Mouse (Mus musculus) spleen, adult 18-20 months (tissue): ENCODE results near the gene Kansl2.

Experiments used
- DNase-seq, 2 experiments: peaks; one replicate each; pipeline ENCODE4 v3.0.0; 2022; ENCODE audit warnings: mixed read lengths in 2 of 2

Gene Kansl2

DNA sequence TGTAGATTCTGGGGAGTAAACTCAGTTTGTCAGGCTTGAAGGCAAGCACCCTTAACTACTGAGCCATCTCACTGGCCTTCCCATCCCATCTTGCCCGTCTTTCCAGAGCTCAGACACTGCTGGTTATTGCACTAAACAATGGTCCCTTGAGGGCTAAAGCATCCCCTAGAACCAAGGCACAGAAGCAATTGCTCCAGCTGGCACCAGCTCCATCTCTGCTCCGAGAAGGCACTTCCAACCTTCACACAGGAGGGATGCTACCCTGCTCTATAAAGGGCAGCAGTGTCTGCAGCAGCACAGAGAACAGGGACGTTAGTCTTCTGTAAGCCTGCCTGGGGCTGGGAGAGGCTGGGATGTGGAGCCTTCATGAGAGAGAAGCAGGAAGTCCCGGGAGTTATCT is 42.0 kb downstream of the Kansl2 start, which contains the start of gene Olfr279:
TSS of gene Olfr279 (plus strand) at position 301 of the 400 bp plus-strand sequence.
- no peak for DNase-seq

DNA sequence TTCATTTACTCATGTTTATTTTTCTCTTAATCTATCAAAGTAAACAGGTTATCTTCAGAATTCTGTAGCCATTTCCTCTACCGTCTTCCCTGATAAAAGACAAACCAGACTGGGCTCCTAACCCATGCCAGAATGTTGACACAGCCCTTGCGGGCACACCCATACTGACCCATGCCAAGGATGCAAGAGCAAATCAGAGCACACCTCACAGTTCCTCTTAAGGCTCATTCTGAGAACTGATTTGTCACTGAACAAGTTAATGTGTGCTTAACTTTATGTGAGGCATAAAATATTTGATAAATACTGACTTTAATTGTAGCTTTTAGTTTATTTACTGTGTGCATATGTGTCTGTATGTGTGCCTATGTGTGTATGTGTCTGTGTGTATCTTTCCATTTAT is 42.7 kb downstream of the Kansl2 start:
- DNase-seq: no peak

DNA sequence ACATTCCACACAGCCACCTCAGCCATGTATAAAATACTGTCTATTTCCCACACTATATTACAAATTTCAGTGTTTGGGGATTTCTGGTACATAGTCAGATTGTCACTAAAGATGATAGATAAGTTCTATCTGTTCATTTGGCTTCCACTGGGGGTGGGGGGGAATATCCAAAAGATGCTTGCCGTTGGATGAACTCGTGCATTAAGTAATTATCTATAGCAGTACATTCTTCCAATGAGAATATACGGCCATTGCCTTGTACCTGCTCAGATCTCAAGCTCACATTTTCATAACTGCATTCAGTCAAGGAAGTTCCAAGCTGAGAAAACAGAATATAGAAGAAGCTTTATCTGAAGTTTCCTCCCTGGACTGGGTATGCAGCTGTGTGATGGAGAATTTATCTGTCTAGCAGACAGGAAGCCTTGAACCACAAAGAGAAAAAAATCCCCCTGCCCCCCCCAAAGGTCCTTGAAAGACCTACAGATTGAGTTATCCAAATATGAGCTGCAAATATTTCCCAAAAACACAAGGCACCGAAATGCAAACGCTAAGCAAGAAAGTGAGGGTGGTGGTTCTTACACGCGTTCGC is 47.5 kb downstream of the Kansl2 start:
- DNase-seq: no peak

DNA sequence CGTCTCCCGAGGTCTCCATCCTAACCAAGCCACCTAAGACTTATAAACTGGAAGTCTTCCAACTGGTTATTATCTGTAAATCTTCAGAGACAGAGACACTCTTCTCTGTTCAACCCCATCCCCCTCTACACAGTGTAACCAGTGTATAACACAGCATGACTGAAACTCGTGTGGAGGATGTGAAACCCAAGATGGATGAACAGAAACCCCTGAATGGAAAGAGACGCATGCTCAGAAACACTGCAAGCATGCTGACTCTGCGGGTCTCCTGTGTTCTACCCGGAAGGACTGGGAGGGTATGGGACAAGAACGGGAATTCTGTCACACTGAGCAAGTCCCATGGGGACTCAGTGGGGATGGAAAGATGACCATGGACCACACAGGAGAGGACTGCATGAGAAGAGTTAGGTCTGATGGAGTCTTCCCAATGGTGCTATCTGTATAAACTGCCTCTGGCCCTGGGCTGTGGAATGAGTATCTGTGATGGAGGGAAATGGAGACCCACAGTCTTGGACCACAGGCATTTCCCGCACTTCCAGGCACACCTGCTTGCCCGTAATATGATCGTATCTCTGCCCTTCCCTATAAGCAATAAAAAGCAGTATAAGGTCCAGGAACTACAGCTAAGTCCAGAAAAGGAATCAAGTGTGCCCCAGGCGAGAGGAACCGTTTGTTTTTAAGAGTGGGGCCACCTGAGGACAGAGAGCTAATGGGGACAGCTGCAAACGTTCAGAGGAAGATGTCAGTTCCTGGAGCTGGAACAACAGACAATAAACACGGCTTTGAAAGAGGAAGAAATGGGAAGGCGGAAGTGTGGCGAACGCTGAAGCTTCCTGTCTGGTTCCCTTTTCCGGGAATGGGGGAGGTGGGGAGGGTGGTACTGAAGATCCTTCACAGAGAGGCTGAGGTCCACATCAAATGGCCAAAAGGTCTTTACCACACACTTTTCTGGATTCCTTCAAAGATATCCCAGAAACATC is 49.9 kb downstream of the Kansl2 start:
- peak; percentile 21 to 38 for DNase-seq

DNA sequence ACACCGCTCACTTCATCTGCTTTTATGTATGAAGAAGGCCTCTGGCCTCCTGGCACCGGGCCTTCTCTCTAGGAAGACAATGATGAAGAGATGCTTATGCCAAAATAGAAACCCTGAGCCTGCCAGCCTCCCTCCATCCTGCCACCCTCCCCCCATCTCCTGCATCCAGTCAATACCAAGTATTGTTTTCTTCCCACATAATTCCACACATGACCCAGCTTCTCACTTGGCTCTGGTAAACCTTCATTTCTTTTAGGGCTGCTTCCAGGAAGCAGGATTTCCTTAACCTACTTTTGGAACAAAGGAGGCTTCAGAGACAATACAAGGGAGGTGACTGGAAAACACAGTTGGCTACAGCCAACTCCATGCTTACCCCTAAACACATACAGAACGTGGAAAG is 51.4 kb downstream of the Kansl2 start, which contains the start of gene Lalba:
TSS of gene Lalba (minus strand) at position 21 of the 400 bp plus-strand sequence.
- no peak for DNase-seq

DNA sequence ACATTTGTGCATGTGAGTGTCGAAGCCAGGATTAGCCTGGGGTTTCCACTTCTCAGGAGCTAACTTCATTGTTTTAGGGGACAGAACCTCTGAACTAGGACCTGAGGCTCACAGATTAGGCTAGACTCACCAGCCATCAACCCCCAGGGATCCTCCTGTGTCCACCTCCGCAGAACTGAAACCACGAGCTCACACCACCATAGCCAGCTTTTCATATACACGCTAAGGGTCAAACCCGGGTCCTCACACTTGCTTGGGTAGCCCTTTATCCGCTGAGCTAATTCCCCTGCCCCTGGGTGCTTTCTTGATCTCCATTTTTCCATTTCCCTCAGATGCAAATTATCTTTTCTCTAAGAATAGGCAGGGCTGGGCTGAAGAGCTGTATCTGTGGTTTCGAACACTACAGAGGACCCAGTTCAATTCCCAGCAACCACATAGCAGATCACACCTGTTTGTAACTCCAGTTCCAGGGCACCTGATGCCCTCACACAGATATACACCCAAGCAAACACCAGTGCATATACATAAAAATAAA is 54.4 kb downstream of the Kansl2 start:
- DNase-seq: no peak

DNA sequence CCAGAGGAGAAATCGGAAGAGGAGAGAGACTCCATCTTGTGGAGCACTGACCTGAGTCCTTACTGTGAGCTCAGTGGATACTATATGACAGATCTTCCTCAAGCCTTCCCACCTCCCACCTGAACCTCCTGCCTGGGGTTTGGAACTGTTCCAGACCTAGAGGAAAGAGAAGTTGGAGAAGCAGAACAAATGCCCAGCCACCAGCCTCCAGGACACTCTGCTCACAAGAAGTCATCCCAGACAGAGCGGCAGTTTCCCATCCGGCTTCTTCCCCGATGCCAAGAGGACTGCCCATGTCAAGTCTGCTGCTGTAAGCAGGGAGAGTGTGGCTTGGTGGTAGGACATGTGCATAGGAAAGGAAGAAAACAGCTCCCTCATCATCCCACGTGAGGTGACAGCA is 57.8 kb downstream of the Kansl2 start:
- DNase-seq: no peak

DNA sequence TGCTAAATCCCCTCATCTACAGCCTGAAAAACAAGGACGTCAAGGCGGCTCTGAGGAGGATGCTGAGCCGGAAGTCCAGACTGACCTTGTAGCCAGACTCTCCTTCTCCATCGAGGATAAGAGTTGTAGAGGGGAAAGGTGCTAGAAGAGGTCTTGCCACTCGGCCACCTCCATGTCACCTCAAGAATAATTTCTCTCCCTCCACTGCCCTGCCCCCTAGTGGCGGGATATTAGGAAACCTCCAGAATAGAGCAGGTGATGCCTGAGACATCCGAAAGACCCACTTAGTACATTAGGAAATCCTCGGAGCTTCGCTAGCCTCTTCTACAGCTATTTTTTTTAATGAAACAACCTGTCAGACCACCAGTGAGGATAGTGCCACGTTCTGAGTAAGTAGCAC is 58.7 kb downstream of the Kansl2 start:
- DNase-seq: peak; percentile 21 to 72

DNA sequence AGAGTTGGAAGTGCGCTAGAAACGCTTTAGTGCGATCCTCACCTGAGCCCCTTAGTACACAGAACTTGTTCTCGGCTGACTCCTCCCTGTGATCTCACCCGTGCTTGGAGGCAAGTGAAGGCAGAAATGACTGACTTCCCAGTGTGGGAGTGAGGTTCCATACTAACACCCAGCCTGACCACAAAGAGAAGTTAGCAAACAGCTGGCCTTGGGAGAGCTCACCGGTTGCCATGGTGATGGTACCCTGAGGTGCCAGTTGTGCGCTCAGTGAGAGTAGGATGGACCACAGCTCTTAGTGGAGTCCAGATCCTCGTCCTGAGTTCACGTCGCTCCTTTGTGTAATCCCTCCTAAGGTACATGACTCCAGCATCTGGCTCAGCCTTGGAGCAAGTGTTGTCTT is 59.1 kb downstream of the Kansl2 start:
- DNase-seq: no peak

DNA sequence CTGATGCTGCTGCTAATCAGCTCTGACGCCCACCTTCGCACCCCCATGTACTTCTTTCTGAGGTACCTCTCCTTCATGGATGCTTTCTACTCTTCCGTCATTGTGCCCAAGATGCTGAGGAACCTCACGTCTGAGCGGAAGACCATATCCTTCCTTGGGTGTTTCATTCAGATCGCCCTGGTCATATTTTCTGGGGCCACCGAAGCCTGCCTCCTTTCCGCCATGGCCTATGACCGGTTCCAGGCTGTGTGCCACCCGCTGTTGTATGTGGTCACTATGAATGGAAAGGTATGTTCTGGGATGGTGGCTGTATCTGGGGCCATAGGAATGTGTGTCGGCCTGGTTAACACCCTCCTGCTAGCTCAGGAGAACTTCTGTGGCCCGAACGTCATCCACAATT is 62.5 kb downstream of the Kansl2 start:
- DNase-seq: no peak

DNA sequence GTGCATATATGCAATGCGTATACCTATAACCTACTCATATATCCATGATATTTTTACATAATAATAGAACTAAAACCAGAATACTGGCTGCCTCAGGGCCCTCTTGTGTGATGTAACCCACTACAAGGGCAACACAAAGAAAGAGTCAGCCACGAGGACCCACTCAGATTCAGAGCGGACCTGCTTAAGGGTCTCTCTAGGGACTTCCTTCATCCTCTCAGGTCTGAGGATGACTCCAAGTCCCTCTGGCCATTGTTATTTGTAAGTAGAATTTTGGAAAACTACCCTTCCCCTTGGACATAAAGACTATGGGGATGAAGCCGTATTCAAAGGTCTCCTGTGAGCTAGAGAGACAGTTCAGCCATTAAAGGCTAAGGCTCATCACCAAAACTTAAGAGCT is 64.5 kb downstream of the Kansl2 start, which contains the start of gene OR5BS1P:
TSS of gene OR5BS1P (plus strand) at position 301 of the 400 bp plus-strand sequence.
- no peak for DNase-seq
